Mouse (Mus musculus) limb, embryonic 10.5 days (tissue): Measurements from ENCODE around the gene Rufy3. TPM values are rescaled to one million over a fixed set of nuclear protein-coding genes. Genes with fewer than 3 reads are reported as not detected.
A peak's percentile ranks its signal among the peaks of the same experiment; 100 is the strongest.
"Not testable (repeated sequence)": the region's sequence is repeated elsewhere in the genome, so short reads cannot be mapped to it uniquely, and the experiment has no call there.

Experiments used
- DNase-seq: peaks from one replicate; pipeline ENCODE4 v3.0.0-alpha.2; 2017; ENCODE audit warnings: low spot score
- H3K27ac ChIP-seq: fragments of 300-500 bp; sonication (generic); 2 replicates; pipeline ENCODE4 v1.5.1; 2016; ENCODE audit warnings: mild to moderate bottlenecking
- H3K27me3 ChIP-seq: fragments of 300-500 bp; sonication (generic); 2 replicates; pipeline ENCODE4 v1.6.1; 2016; ENCODE audit warnings: low read depth, mild to moderate bottlenecking; ENCODE audit not compliant: poor library complexity, severe bottlenecking
- H3K36me3 ChIP-seq: fragments of 300-500 bp; sonication (generic); 2 replicates; pipeline ENCODE4 v1.6.1; 2016; ENCODE audit warnings: mild to moderate bottlenecking, moderate library complexity
- H3K4me1 ChIP-seq: fragments of 300-500 bp; sonication (generic); 2 replicates; pipeline ENCODE4 v1.6.1; 2016
- H3K4me3 ChIP-seq: fragments of 300-500 bp; sonication (generic); 2 replicates; pipeline ENCODE4 v1.5.1; 2016; ENCODE audit warnings: mild to moderate bottlenecking, moderate library complexity
- H3K9me3 ChIP-seq: fragments of 300-500 bp; sonication (generic); replicated peaks from 2 replicates; pipeline ENCODE4 v1.6.1; 2016; ENCODE audit warnings: mild to moderate bottlenecking
- WGBS: fragments of 180-500 bp; shearing (Covaris S2); methylation state at CpG from one replicate; pipeline ENCODE4 v1.1.7; 2016; 5-methylcytosine and 5-hydroxymethylcytosine counted together
- polyA plus RNA-seq: library from polyadenylated mRNA; unstranded; fragments of >200 nt; fragmentation: Nextera tagmentation; extraction: Ambion mirVana; gene quantifications from 2 replicates; pipeline ENCODE4 v1.2.1, GENCODE M21; 2016

Gene Rufy3
- 8.1 and 9.6 TPM in 2 replicates for polyA plus RNA-seq

GRCm38 (mm10) chr5:88564501-88565147, at the start of gene Rufy3:
Rufy3 (plus strand) TSS chr5:88565040.
- Histone ChIP-seq H3K36me3 (0 out of 2 replicates have a peak, but pooled peaks cover 2% of the 10 kb centered on the region), H3K27me3 (no peaks in the 10 kb centered on the region), H3K9me3 (no peaks in the 10 kb centered on the region), H3K27ac (peak within 1 kb of the TSS; percentile 94), H3K4me1 (peaks cover 10% of the 10 kb centered on the region), H3K4me3 (peak within 1 kb of the TSS; percentile 93)
- WGBS, result 2% methylated on average over 71 of the region's 71 CpGs
- peak; percentile 83 for DNase-seq

GRCm38 (mm10) chr5:88519232-88519631, 45.6 kb upstream of the Rufy3 start:
- H3K27ac ChIP-seq, result no peak overlapping the region
- WGBS, result 11% methylated on average over 2 of the region's 2 CpGs
- no peaks in the 10 kb centered on the region for H3K36me3 ChIP-seq
- DNase-seq, result no peak
- H3K4me3 ChIP-seq, result no peak overlapping the region
- H3K27me3 ChIP-seq, result no peaks in the 10 kb centered on the region
- H3K4me1 ChIP-seq, result no peaks in the 10 kb centered on the region
- no peaks in the 10 kb centered on the region for H3K9me3 ChIP-seq

- 88% methylated on average over 3 of the region's 3 CpGs for WGBS
- DNase-seq, result no peak
Observed at GRCm38 (mm10) chr5:88527657-88528056, 37.2 kb upstream of the Rufy3 start, which contains the start of gene Jchain. Jchain (minus strand) TSS chr5:88527891.

GRCm38 (mm10) chr5:88530908-88531307, 33.9 kb upstream of the Rufy3 start:
- DNase-seq, result no peak
- 76% methylated on average over 1 of the region's 1 CpGs for WGBS
- no peaks in the 10 kb centered on the region for H3K4me1 ChIP-seq
- no peak overlapping the region for H3K27ac ChIP-seq
- no peaks in the 10 kb centered on the region for H3K27me3 ChIP-seq
- no peaks in the 10 kb centered on the region for H3K36me3 ChIP-seq
- H3K9me3 ChIP-seq, result no peaks in the 10 kb centered on the region
- H3K4me3 ChIP-seq, result no peak overlapping the region

More at GRCm38 (mm10) chr5:88527657-88528056, 37.2 kb upstream of the Rufy3 start, which contains the start of gene Jchain:
- Histone ChIP-seq H3K9me3 (no peaks in the 10 kb centered on the region), H3K4me3 (no peak within 1 kb of the TSS), H3K36me3 (no peaks in the 10 kb centered on the region), H3K27me3 (no peaks in the 10 kb centered on the region), H3K4me1 (no peaks in the 10 kb centered on the region), H3K27ac (no peak within 1 kb of the TSS)

GRCm38 (mm10) chr5:88534697-88535096, 30.1 kb upstream of the Rufy3 start:
- DNase-seq, result no peak
- WGBS, result 84% methylated on average over 3 of the region's 3 CpGs

GRCm38 (mm10) chr5:88540845-88541244, 24.0 kb upstream of the Rufy3 start:
- Histone ChIP-seq H3K4me3 (no peak overlapping the region), H3K4me1 (peaks cover 17% of the 10 kb centered on the region), H3K36me3 (no peaks in the 10 kb centered on the region), H3K27me3 (no peaks in the 10 kb centered on the region), H3K27ac (no peak overlapping the region), H3K9me3 (no peaks in the 10 kb centered on the region)
- DNase-seq, result no peak

More at GRCm38 (mm10) chr5:88534697-88535096, 30.1 kb upstream of the Rufy3 start:
- H3K27me3 ChIP-seq, result no peaks in the 10 kb centered on the region
- H3K36me3 ChIP-seq, result no peaks in the 10 kb centered on the region
- H3K4me1 ChIP-seq, result peaks cover 17% of the 10 kb centered on the region
- H3K27ac ChIP-seq, result no peak overlapping the region
- H3K4me3 ChIP-seq, result no peak overlapping the region
- H3K9me3 ChIP-seq, result no peaks in the 10 kb centered on the region

GRCm38 (mm10) chr5:88542651-88543282, 22.1 kb upstream of the Rufy3 start:
- Histone ChIP-seq H3K36me3 (no peaks in the 10 kb centered on the region), H3K27me3 (no peaks in the 10 kb centered on the region), H3K4me1 (peaks cover 3% of the 10 kb centered on the region), H3K9me3 (no peaks in the 10 kb centered on the region), H3K4me3 (no peak overlapping the region), H3K27ac (no peak overlapping the region)
- DNase-seq, result no peak
- WGBS, result 65% methylated on average over 5 of the region's 5 CpGs

- H3K27ac ChIP-seq, H3K36me3 ChIP-seq, H3K9me3 ChIP-seq, H3K4me1 ChIP-seq, H3K4me3 ChIP-seq, DNase-seq, H3K27me3 ChIP-seq: not testable (repeated sequence)
- WGBS, result 91% methylated on average over 1 of the region's 1 CpGs
Observed at GRCm38 (mm10) chr5:88544411-88544810, 20.4 kb upstream of the Rufy3 start.

GRCm38 (mm10) chr5:88545536-88545935, 19.3 kb upstream of the Rufy3 start:
- Histone ChIP-seq H3K36me3 (no peaks in the 10 kb centered on the region), H3K27ac (no peak overlapping the region), H3K27me3 (no peaks in the 10 kb centered on the region), H3K4me3 (no peak overlapping the region), H3K4me1 (no peaks in the 10 kb centered on the region), H3K9me3 (no peaks in the 10 kb centered on the region)
- 87% methylated on average over 7 of the region's 7 CpGs for WGBS
- DNase-seq, result no peak

- peaks cover 29% of the 10 kb centered on the region for H3K36me3 ChIP-seq
- no peaks in the 10 kb centered on the region for H3K27me3 ChIP-seq
- H3K9me3 ChIP-seq, result no peaks in the 10 kb centered on the region
- 9% methylated on average over 29 of the region's 29 CpGs for WGBS
- H3K4me3 ChIP-seq, result peak overlapping the region; percentile 92
- H3K27ac ChIP-seq, result peak overlapping the region; percentile 94
- peaks cover 13% of the 10 kb centered on the region for H3K4me1 ChIP-seq
- DNase-seq, result no peak
Observed at GRCm38 (mm10) chr5:88553271-88554085, 11.4 kb upstream of the Rufy3 start.

GRCm38 (mm10) chr5:88554086-88554886, 10.6 kb upstream of the Rufy3 start, which contains the start of gene Utp3:
Utp3 (plus strand) TSS chr5:88554462.
- peak within 1 kb of the TSS; percentile 94 for H3K27ac ChIP-seq
- peak; percentile 94 for DNase-seq
- under 1% methylated on average over 73 of the region's 76 CpGs for WGBS

GRCm38 (mm10) chr5:88558991-88559390, 5.8 kb upstream of the Rufy3 start:
- Histone ChIP-seq H3K27ac (no peak overlapping the region), H3K4me1 (peaks cover 13% of the 10 kb centered on the region), H3K4me3 (no peak overlapping the region), H3K9me3 (no peaks in the 10 kb centered on the region), H3K27me3 (no peaks in the 10 kb centered on the region), H3K36me3 (peaks cover 29% of the 10 kb centered on the region)
- no peak for DNase-seq
- WGBS, result 47% methylated on average over 1 of the region's 1 CpGs

More at GRCm38 (mm10) chr5:88554086-88554886, 10.6 kb upstream of the Rufy3 start, which contains the start of gene Utp3:
- Histone ChIP-seq H3K4me3 (peak within 1 kb of the TSS; percentile 92), H3K36me3 (peaks cover 29% of the 10 kb centered on the region), H3K9me3 (no peaks in the 10 kb centered on the region), H3K27me3 (no peaks in the 10 kb centered on the region), H3K4me1 (peaks cover 13% of the 10 kb centered on the region)
